Mouse (Mus musculus): ENCODE data around the gene Auts2. TPM values are rescaled to one million over a fixed set of nuclear protein-coding genes. Genes with fewer than 3 reads are reported as not detected.

Gene Auts2
- total RNA-seq, 1 experiment = 9.9 TPM

GRCm38 (mm10) chr5:131636431-131636830 is 906.7 kb downstream of the Auts2 start:
- no peaks in the 10 kb centered on the region for H3K4me1 ChIP-seq (ENCODE audit: control insufficient read depth in 2 of 2, insufficient read depth in 2 of 2, low read length in 2 of 2, poor library complexity in 1 of 2)

GRCm38 (mm10) chr5:131634731-131635130 is 908.4 kb downstream of the Auts2 start:
- DNase-seq (ENCODE audit: low read depth, low spot score) = no peak
- no peaks in the 10 kb centered on the region for H3K4me1 ChIP-seq (ENCODE audit: control insufficient read depth in 2 of 2, insufficient read depth in 2 of 2, low read length in 2 of 2, poor library complexity in 1 of 2)
- no peak overlapping the region for H3K9ac ChIP-seq (ENCODE audit: insufficient read depth, low read depth, low read length, poor library complexity, severe bottlenecking)
- in situ Hi-C loops (cut with MboI; ENCODE audit: low sequenced_read_pairs in 2 of 2, unreplicated experiment in 2 of 2) = no loop called here
- TF ChIP-seq CHD2 (IDR thresholded peaks at IDR 0.05; ENCODE audit: low read depth, low read length) (no peak), HCFC1 (IDR thresholded peaks at IDR 0.05; ENCODE audit: borderline replicate concordance, insufficient read depth, low read length) (no peak), MAFK (IDR thresholded peaks at IDR 0.05; ENCODE audit: insufficient read depth, low read depth, low read length) (no peak), ZNF384 (IDR thresholded peaks at IDR 0.05; ENCODE audit: low read depth, low read length) (no peak), ZC3H11A (IDR thresholded peaks at IDR 0.05; ENCODE audit: borderline replicate concordance, low read depth, low read length) (no peak)
- no peaks in the 10 kb centered on the region for H3K9me3 ChIP-seq (ENCODE audit: control insufficient read depth, insufficient read depth, low read depth, low read length)
- no peaks in the 10 kb centered on the region for H3K36me3 ChIP-seq (ENCODE audit: control insufficient read depth, insufficient read depth, low read length, poor library complexity, severe bottlenecking)
- no peak overlapping the region for H3K4me3 ChIP-seq (ENCODE audit: insufficient read depth in 1 of 2, low read depth in 1 of 2, low read length in 2 of 2, poor library complexity in 1 of 2, severe bottlenecking in 1 of 2)
- no peak overlapping the region for H3K27ac ChIP-seq (ENCODE audit: insufficient read depth, low read depth, low read length, poor library complexity, severe bottlenecking)

More at GRCm38 (mm10) chr5:131636431-131636830, 906.7 kb downstream of the Auts2 start:
- in situ Hi-C loops (cut with MboI; ENCODE audit: low sequenced_read_pairs in 2 of 2, unreplicated experiment in 2 of 2) = no loop called here
- Histone ChIP-seq H3K9me3 (ENCODE audit: control insufficient read depth, insufficient read depth, low read depth, low read length) (no peaks in the 10 kb centered on the region), H3K27ac (ENCODE audit: insufficient read depth, low read depth, low read length, poor library complexity, severe bottlenecking) (no peak overlapping the region), H3K4me3 (ENCODE audit: insufficient read depth in 1 of 2, low read depth in 1 of 2, low read length in 2 of 2, poor library complexity in 1 of 2, severe bottlenecking in 1 of 2) (no peak overlapping the region), H3K9ac (ENCODE audit: insufficient read depth, low read depth, low read length, poor library complexity, severe bottlenecking) (no peak overlapping the region), H3K36me3 (ENCODE audit: control insufficient read depth, insufficient read depth, low read length, poor library complexity, severe bottlenecking) (no peaks in the 10 kb centered on the region)
- no peak for TF ChIP-seq HCFC1 (IDR thresholded peaks at IDR 0.05; ENCODE audit: borderline replicate concordance, insufficient read depth, low read length)
- no peak for TF ChIP-seq ZNF384 (IDR thresholded peaks at IDR 0.05; ENCODE audit: low read depth, low read length)
- no peak for TF ChIP-seq MAFK (IDR thresholded peaks at IDR 0.05; ENCODE audit: insufficient read depth, low read depth, low read length)
- TF ChIP-seq ZC3H11A (IDR thresholded peaks at IDR 0.05; ENCODE audit: borderline replicate concordance, low read depth, low read length) = no peak
- no peak for TF ChIP-seq CHD2 (IDR thresholded peaks at IDR 0.05; ENCODE audit: low read depth, low read length)
- DNase-seq (ENCODE audit: low read depth, low spot score) = no peak

GRCm38 (mm10) chr5:131631998-131632379 is 911.2 kb downstream of the Auts2 start:
- Histone ChIP-seq H3K4me1 (ENCODE audit: control insufficient read depth in 2 of 2, insufficient read depth in 2 of 2, low read length in 2 of 2, poor library complexity in 1 of 2) (no peaks in the 10 kb centered on the region), H3K9ac (ENCODE audit: insufficient read depth, low read depth, low read length, poor library complexity, severe bottlenecking) (no peak overlapping the region), H3K4me3 (ENCODE audit: insufficient read depth in 1 of 2, low read depth in 1 of 2, low read length in 2 of 2, poor library complexity in 1 of 2, severe bottlenecking in 1 of 2) (no peak overlapping the region), H3K9me3 (ENCODE audit: control insufficient read depth, insufficient read depth, low read depth, low read length) (no peaks in the 10 kb centered on the region), H3K36me3 (ENCODE audit: control insufficient read depth, insufficient read depth, low read length, poor library complexity, severe bottlenecking) (no peaks in the 10 kb centered on the region), H3K27ac (ENCODE audit: insufficient read depth, low read depth, low read length, poor library complexity, severe bottlenecking) (no peak overlapping the region)
- in situ Hi-C loops (cut with MboI; ENCODE audit: low sequenced_read_pairs in 2 of 2, unreplicated experiment in 2 of 2) = no loop called here
- TF ChIP-seq ZC3H11A (IDR thresholded peaks at IDR 0.05; ENCODE audit: borderline replicate concordance, low read depth, low read length) (no peak), CHD2 (IDR thresholded peaks at IDR 0.05; ENCODE audit: low read depth, low read length) (no peak), MAFK (IDR thresholded peaks at IDR 0.05; ENCODE audit: insufficient read depth, low read depth, low read length) (no peak), HCFC1 (IDR thresholded peaks at IDR 0.05; ENCODE audit: borderline replicate concordance, insufficient read depth, low read length) (no peak)
- no peak for DNase-seq (ENCODE audit: low read depth, low spot score)

GRCm38 (mm10) chr5:131631038-131631997 is 911.8 kb downstream of the Auts2 start:
- TF ChIP-seq HCFC1 (IDR thresholded peaks at IDR 0.05; ENCODE audit: borderline replicate concordance, insufficient read depth, low read length) (no peak), ZNF384 (IDR thresholded peaks at IDR 0.05; ENCODE audit: low read depth, low read length) (no peak), MAFK (IDR thresholded peaks at IDR 0.05; ENCODE audit: insufficient read depth, low read depth, low read length) (no peak), ZC3H11A (IDR thresholded peaks at IDR 0.05; ENCODE audit: borderline replicate concordance, low read depth, low read length) (no peak), CHD2 (IDR thresholded peaks at IDR 0.05; ENCODE audit: low read depth, low read length) (no peak)
- Histone ChIP-seq H3K4me3 (ENCODE audit: insufficient read depth in 1 of 2, low read depth in 1 of 2, low read length in 2 of 2, poor library complexity in 1 of 2, severe bottlenecking in 1 of 2) (no peak overlapping the region), H3K27ac (ENCODE audit: insufficient read depth, low read depth, low read length, poor library complexity, severe bottlenecking) (no peak overlapping the region), H3K9ac (ENCODE audit: insufficient read depth, low read depth, low read length, poor library complexity, severe bottlenecking) (no peak overlapping the region), H3K36me3 (ENCODE audit: control insufficient read depth, insufficient read depth, low read length, poor library complexity, severe bottlenecking) (no peaks in the 10 kb centered on the region), H3K9me3 (ENCODE audit: control insufficient read depth, insufficient read depth, low read depth, low read length) (no peaks in the 10 kb centered on the region), H3K4me1 (ENCODE audit: control insufficient read depth in 2 of 2, insufficient read depth in 2 of 2, low read length in 2 of 2, poor library complexity in 1 of 2) (no peaks in the 10 kb centered on the region)
- in situ Hi-C loops (cut with MboI; ENCODE audit: low sequenced_read_pairs in 2 of 2, unreplicated experiment in 2 of 2) = no loop called here
- DNase-seq (ENCODE audit: low read depth, low spot score) = no peak
